Mouse (Mus musculus): ENCODE results near the gene Ankrd13a.

The Ankrd13a gene

DNA sequence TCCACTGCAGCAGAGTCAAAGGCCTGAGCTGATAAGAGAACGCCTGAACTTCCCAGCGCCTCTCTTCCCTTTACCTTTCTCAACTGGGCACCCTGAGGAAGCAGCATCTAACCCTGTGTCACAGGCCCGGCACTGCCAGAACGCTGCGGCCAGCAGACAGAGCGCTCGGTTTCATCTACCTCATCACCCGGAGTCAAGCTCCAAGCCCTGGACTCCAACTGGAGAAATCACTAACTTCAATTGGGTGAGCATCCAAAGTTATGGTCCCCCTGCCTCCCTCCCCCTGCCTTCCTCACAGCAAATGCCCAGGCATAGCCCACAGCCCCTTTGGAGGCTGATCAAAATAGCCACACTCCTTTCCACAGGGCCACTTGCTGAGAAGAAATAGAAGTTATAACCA is 7.8 kb upstream of the Ankrd13a start:
- no peak for DNase-seq (ENCODE audit: low spot score in 2 of 2)

DNA sequence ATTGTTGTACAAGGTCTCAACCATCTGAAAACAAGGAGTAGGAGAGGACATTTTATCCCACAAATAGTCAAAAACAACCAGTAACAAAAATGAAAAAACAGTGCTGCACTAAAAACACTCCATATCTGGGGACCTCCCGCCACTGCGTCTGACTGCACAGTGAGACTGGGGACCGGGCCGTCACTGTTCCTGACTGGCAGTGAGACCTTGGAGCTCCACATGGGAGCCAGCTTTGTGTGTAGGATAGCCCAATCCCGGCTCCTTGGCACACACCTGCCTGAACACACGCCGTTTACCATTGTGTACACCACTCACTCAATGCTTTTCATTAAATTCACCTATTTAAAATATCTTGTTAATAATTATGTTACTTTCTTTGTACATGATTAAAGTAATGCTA is 7.3 kb upstream of the Ankrd13a start:
- no peak for DNase-seq (ENCODE audit: low spot score in 2 of 2)

DNA sequence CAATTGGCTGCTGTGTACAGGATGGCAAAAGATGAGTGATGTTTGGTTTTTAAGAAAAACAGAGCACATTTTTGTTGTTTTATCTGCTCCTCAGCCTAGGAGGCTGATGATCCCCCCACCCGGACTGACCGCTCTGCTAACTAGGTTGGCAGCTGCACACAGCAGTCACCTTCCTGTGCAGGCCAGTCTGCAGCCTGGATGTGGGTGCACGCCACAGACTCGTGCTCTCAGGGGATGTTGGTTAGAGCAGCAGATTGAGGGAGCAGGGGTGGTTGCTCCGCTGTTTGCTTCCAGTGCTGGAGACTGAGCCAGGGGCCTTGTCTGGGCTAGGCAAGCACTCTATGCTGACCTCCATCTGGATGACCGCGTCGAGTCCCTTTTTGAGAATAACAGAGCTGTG is 4.7 kb upstream of the Ankrd13a start:
- DNase-seq (ENCODE audit: low spot score in 2 of 2): no peak

DNA sequence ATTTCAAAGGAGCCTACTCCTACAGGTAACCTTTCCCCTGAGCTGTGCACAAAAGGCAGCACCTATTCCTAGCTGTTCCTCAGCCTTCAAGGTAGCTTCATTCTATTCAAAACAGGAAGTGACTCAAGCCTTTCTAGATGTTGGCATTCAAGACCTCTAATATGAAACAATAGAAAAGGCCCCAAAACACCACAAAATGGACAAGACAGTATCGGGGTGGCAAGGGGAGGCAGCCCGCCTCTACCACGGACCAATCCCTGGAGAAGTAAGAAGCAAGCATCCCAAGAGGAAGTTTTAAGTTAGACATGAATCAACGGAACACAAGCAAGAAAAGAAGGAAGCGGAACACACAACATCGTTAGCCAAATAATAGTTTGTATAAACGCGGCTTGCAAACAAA is 2.7 kb upstream of the Ankrd13a start:
- no peak for DNase-seq (ENCODE audit: low spot score in 2 of 2)

DNA sequence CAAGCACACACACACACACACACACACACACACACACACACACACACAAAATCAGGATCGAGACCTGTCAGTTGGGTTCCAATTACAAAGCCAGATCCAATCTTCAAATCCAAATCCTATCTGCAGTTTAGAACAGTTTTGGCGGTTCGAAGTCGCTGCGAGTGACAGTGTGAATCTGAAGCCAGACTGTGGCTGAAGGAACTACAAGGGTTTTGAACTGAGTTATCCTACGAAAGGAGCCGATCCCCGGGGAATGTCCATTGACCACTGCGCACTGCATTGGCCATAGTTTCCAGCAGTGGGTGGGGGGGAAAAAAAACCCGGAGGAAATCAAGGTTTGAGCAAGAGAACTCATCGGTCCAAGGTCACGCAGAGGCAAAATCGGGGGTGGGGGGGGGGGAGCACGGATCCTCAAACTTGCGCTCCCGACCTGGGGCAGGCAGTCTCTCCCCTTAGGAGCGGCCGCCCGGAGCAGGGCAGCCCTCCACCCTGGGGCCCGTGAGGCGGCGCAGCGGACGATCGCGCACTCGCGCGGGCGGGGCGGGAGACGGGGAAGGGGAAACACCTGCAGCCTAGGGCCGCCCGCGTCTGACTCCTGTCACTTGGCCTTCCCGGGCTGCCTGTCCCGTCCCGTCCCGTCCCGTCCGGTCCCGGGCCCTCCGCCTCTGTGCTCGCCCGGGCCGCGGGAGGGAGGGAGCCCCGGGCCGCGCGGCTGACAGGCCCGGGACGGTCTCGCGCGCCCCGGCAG is 1.8 kb upstream of the Ankrd13a start:
- DNase-seq (ENCODE audit: low spot score in 2 of 2): peak; percentile 33 to 54

GRCm38 (mm10) chr5:114773211-114773710 is 1.2 kb upstream of the Ankrd13a start:
- peak; percentile 89 to 95 for DNase-seq (ENCODE audit: low spot score in 2 of 2)

DNA sequence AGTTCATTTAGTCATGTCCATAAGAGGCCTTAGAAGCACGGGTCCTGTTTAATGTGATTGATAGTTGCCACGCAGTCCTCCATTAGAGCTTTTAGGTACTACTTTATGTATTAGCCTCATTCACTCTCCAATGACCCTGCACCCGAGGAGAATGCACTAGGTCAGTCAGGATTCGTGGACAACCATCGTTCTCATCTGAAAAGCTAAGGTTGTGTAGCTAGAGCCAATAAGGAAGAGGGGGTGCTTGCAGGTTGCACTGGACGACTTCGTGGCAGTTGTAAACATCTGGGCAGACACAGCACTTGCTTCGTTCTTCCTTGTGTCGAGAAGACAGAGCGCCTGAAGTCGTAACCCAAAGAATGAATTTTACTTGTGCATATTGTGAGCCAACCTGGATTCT is 697 bp upstream of the Ankrd13a start:
- no peak for DNase-seq (ENCODE audit: low spot score in 2 of 2)

GRCm38 (mm10) chr5:114775056-114775979 is 841 bp downstream of the Ankrd13a start, which contains the start of gene Git2:
TSS of gene Git2 (minus strand) at chr5:114775517.
- DNase-seq (ENCODE audit: low spot score in 2 of 2): no peak

DNA sequence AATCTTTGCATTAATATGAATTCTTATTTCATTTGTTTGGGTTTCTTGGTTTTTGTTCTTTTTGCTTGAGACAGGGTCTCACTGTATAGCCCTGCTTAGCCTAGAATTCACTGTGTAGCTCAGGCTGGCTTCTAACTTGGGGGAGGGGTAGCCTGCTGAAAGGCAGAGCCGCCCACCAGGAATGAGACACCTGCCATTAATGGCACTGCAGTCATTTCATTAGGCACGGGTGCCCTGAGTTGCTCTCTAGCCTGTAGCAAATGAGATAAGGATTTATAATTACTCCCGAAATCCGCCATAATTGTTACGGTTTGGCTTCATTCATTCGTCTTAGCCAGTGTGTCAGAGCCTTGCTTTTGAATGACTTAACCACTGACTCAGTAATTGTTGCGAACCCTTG is 1.7 kb downstream of the Ankrd13a start:
- no peak for DNase-seq (ENCODE audit: low spot score in 2 of 2)

DNA sequence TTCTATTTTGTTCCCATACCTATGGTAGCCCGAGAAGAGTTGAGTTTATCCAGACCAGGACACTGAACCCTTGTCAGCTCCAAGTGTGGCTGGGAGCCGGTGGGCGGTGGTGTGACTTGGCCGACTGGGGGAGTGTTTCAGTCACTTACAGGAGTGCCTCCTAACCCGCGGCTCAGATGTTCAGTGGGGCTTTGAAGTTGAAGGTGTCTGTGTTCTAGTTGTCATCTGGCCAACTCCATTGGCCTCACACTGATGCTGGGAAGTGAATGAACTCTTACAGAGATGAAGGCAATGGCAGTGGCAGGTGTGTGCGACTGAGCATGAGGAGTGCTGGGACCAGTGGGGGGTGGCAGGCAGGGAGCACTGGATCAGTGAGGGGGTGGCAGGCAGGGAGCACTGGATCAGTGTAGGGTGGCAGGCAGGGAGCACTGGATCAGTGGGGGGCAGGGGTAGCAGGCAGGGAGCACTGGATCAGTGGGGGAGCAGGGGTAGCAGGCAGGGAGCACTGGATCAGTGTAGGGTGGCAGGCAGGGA is 5.5 kb downstream of the Ankrd13a start:
- DNase-seq (ENCODE audit: low spot score in 2 of 2): no peak

GRCm38 (mm10) chr5:114780912-114781311 is 6.4 kb downstream of the Ankrd13a start:
- DNase-seq (ENCODE audit: low spot score in 2 of 2): no peak

DNA sequence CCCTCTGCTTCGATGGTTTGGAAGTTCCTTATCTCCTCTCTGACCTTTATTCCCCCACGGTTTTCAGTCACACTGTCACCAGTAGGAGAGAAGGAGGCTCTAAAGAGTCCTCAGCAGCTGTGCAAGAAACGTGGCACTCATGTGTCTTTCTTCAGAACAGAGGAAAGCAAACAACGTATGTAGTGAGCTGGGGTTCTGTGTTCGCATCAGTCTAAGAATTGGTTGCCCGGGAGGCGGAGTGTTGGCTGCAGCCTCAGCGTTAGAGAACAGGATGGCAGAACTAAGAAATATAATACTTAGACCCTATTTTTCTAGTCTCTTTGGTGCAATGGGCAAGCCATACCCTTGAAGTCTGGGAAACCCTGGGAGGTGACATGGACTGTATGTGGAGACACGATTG is 8.5 kb downstream of the Ankrd13a start:
- DNase-seq (ENCODE audit: low spot score in 2 of 2): no peak

DNA sequence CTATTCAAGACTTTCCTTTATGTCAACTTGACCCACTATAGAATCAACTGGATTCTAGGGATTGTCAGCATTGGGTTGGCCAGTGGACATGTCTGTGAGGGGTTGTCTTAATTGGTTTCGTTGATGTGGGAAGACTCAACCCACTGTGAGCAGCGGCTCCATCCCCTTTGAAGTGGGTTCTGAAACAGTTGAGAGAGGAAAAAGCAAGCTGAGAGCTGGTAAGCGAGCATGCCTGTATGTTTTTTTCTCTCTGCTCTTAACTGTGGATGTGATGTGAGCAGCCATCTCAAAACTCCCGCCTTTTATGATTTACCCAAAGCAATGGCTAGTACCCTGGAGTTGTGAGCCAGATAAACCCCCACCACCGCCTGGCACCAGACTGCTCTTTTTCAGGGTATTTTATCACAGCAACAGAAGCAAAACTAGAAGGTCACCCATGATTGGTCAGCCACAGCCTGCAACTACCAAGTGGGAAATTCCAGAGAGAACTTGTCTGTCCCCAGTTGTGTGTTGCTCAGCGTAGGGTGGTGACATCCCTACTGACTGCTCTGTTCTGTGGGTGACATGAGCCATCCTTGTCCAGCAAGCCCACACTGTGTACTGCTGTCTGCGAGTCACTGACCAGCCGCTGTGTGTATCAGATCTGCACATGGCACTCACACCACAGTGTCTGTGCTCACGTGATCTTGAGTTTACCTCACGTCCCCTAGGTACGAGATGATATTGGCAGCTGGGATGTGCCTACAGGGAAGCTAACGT is 9.1 kb downstream of the Ankrd13a start:
- no peak for DNase-seq (ENCODE audit: low spot score in 2 of 2)

DNA sequence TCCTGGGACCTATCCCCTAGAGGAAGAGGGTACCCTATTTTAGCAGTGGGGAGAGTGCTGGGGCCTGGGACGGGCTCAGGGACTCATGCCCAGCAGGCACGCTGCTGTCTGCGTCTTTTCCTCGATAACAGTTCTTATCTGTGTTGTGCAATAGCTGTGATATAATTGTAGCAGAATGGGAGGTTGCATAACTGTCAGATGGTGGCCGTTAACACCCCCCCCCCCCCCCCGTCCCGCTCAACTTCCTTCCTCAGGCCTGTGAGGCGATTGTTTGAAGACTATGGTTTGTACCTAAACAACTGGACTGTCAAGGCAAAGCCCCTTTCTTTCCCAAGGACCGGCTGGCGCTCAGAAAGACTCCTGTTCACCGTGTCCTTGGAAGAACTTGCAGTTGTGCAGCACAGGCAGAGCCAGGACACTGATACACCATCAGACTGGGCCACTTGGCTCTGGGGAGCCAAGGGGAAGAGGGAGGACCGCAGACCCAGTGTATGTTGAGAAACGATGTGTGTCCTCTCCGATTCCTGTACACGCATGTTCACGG is 10.2 kb downstream of the Ankrd13a start:
- DNase-seq (ENCODE audit: low spot score in 2 of 2): peak in 1 of 2 experiments; percentile 35

DNA sequence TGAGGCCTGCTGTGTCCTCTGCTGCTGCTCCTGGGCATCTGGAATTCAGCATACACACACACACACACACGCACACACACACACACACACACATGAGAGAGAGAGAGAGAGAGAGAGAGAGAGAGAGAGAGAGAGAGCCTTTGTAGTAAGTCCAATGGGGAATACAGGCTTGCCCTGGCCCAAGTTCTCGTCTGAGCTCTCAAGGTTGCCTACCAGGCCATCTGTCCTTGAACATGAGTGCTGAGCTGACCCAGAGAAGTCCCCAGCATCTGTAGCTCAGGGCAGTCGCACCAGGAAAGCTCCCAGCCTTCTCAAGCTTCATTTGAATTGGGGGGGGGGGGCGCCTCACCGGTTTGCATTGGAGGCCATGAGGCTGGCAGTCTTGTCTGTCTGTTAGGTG is 10.7 kb downstream of the Ankrd13a start:
- no peak for DNase-seq (ENCODE audit: low spot score in 2 of 2)

DNA sequence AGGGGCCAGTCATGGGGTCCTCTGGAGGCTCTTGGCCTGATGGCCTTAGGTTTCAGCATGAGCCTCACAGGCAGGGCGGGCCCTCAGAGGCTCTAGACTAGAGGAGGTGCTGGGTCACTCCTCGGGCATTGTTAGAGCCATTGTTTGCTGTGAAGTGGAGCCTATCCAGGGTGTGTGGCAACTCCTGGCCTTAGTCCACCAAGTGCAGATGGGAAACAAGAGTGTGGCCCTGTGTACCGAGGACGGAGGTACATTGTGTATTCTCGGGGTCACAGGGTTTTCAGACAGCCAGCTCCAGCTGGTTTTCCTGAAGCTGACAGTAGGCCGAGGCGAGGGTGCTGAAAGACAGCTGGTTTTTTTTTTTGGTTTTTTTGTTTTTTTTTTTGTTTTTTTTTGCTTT is 18.8 kb downstream of the Ankrd13a start:
- DNase-seq (ENCODE audit: low spot score in 2 of 2): no peak

- no peak for DNase-seq (ENCODE audit: low spot score in 2 of 2)
Measured at GRCm38 (mm10) chr5:114794609-114795008, 20.1 kb downstream of the Ankrd13a start.

DNA sequence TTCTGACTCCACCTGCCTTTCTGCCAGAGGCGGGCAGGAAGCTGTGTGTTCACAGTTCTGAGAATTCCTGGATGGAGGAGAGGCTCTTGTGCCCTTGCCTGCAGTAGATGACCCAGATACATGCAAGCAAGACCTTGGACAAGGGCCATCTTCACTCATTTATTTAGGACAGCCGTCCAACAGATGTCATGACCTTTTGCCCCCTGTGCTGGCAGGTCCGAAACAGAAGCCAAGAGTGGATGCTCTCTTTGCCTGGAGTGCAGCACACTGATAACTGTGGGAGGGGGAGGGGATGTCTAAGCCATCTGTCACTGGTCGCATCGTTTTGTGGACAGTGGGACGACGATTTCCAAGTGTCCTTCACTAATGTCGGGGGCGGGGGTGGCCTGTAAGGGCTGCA is 20.8 kb downstream of the Ankrd13a start:
- DNase-seq (ENCODE audit: low spot score in 2 of 2): no peak

DNA sequence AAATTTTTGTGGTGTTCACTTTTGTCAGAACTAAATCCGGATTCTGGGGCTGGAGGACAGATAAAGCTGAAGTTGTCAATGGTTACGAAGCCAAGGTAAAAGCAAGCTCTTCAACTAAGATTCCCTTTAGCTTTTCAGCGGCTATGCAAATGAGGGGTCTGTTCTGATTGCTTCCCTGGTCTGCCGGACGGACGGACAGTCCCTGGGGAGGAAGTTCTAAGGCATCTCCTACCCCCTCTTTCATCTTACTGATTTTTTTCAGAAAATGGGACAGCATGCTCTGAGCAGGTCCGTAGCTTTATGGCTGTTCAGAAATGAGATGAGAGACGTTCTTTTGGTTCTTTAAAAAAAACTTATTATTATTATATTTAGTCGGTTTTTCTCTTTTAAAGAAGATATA is 21.2 kb downstream of the Ankrd13a start:
- DNase-seq (ENCODE audit: low spot score in 2 of 2): no peak

DNA sequence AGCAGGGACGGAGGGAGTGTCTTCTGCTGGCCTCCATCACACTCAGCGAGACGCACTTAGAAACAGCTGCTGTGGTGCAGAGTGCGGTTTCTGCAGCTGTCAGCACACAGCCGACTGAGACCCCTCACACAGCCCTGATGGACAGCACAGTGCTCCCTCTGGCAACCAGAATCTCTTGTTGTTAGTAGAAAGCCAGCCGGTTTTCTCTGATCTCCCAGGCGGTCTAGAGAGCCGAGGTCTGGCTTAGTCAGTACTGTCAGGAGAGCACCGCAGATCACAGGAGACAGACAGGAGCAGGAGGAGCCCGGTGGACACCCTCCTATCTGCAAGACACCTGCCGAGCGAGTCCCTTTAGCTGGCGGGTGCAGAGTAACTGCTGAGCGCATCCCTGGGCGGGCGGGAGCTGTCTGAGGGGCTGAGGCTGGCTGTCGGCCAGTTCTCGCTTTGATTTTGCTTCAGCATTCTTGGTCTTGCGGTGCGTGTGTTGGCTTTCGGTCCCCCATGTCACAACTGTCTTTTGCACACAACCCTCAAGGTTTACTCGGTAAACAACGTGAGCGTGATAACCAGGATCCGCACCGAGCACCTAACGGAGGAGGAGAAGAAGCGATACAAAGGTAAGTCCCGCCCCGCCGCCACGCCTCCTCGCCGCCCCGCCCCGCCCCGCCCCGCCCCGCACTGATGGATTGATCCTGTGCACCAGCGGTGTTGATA is 22.0 kb downstream of the Ankrd13a start:
- DNase-seq (ENCODE audit: low spot score in 2 of 2): no peak

GRCm38 (mm10) chr5:114797253-114797652 is 22.8 kb downstream of the Ankrd13a start:
- no peak for DNase-seq (ENCODE audit: low spot score in 2 of 2)
